Comparison of ENCODE assay signal across 10 mouse cellular contexts in genomic region chr1:75652987-75653573, GRCm38 (mm10).
DNase-seq lines count a peak whose midpoint lies in the region; ATAC-seq lines count a peak whose summit lies in the region.
"Had no signal": no experiment of that assay in that cellular context is flagged by ENCODE, and none has a peak within 500 bp of the region (broad histone marks: within the 10 kb centered on the region; RNA-seq: fewer than 3 reads in every experiment).

No protein-coding gene starts in this region.

- no peak for DNase-seq in forebrain, embryonic 11.5 days (ENCODE audit: low spot score)
- no peak for DNase-seq in forebrain, embryonic 10.5 days (ENCODE audit: extremely low spot score, low spot score)
- DNase-seq in kidney, postnatal 10 days, result no peak
- DNase-seq in neural tube, embryonic 10.5 days (ENCODE audit: extremely low spot score, low spot score), result no peak

- no peak overlapping the region for H3K9ac ChIP-seq in forebrain, embryonic 11.5 days (ENCODE audit: low read length)
- H3K9ac ChIP-seq in kidney, embryonic 14.5 days (ENCODE audit: low read depth, low read length), result no peak overlapping the region
- H3K9ac ChIP-seq in neural tube, embryonic 12.5 days, result no peak overlapping the region
- no peak overlapping the region for H3K9ac ChIP-seq in neural tube, embryonic 13.5 days
- H3K9ac ChIP-seq: limb, embryonic 12.5 days; stomach, embryonic 15.5 days had no signal

- H3K4me1 ChIP-seq in forebrain, embryonic 11.5 days (replicated peaks; ENCODE audit: control insufficient read depth, insufficient read depth, low read length), result no peaks in the 10 kb centered on the region
- H3K4me1 ChIP-seq in forebrain, embryonic 10.5 days, result peaks cover 20% of the 10 kb centered on the region
- H3K4me1 ChIP-seq in kidney, embryonic 14.5 days (ENCODE audit: control insufficient read depth, insufficient read depth, low read length), result no peaks in the 10 kb centered on the region
- peaks cover 7% of the 10 kb centered on the region; the same call in 1 of the 2 replicates for H3K4me1 ChIP-seq in neural tube, embryonic 12.5 days
- peaks cover 14% of the 10 kb centered on the region for H3K4me1 ChIP-seq in neural tube, embryonic 13.5 days (replicated peaks)
- H3K4me1 ChIP-seq: stomach, embryonic 15.5 days had no signal

- 62% methylated on average over 3 of the region's 3 CpGs for WGBS in forebrain, embryonic 11.5 days
- 63% methylated on average over 3 of the region's 3 CpGs for WGBS in forebrain, embryonic 10.5 days
- 65% methylated on average over 3 of the region's 3 CpGs for WGBS in kidney, embryonic 14.5 days
- WGBS in neural tube, embryonic 12.5 days, result 62% methylated on average over 3 of the region's 3 CpGs
- 58% methylated on average over 3 of the region's 3 CpGs for WGBS in neural tube, embryonic 13.5 days

- no peak overlapping the region for H3K4me2 ChIP-seq in forebrain, embryonic 11.5 days (ENCODE audit: low read depth, low read length, severe bottlenecking)
- peak overlapping the region; percentile 33; the same call in 1 of the 2 replicates for H3K4me2 ChIP-seq in kidney, embryonic 14.5 days (replicated peaks; ENCODE audit: low read depth, low read length)
- no peak overlapping the region for H3K4me2 ChIP-seq in neural tube, embryonic 12.5 days (replicated peaks)
- no peak overlapping the region for H3K4me2 ChIP-seq in neural tube, embryonic 13.5 days

- no peaks in the 10 kb centered on the region for H3K9me3 ChIP-seq in forebrain, embryonic 11.5 days (ENCODE audit: control insufficient read depth, low read length)
- no peaks in the 10 kb centered on the region for H3K9me3 ChIP-seq in forebrain, embryonic 10.5 days
- H3K9me3 ChIP-seq in kidney, embryonic 14.5 days (ENCODE audit: control insufficient read depth, low read length), result no peaks in the 10 kb centered on the region
- H3K9me3 ChIP-seq in neural tube, embryonic 12.5 days, result no peaks in the 10 kb centered on the region
- H3K9me3 ChIP-seq in neural tube, embryonic 13.5 days, result no peaks in the 10 kb centered on the region
- H3K9me3 ChIP-seq: limb, embryonic 12.5 days; stomach, embryonic 15.5 days had no signal

- ATAC-seq in forebrain, embryonic 11.5 days (replicated peaks; ENCODE audit: low FRiP score), result peak; percentile 33; the same call in 1 of the 2 replicates
- no peak for ATAC-seq in kidney, embryonic 14.5 days (ENCODE audit: low FRiP score, low TSS enrichment)
- ATAC-seq in neural tube, embryonic 12.5 days (ENCODE audit: low FRiP score, low read depth), result peak; percentile 33; the same call in 1 of the 2 replicates
- ATAC-seq in neural tube, embryonic 13.5 days (ENCODE audit: low read depth), result peak; percentile 51; the same call in 1 of the 2 replicates
- no peak for ATAC-seq in frontal cortex, adult (ENCODE audit: low TSS enrichment)

- H3K36me3 ChIP-seq in forebrain, embryonic 11.5 days (ENCODE audit: control insufficient read depth, insufficient read depth, low read length), result no peaks in the 10 kb centered on the region
- no peaks in the 10 kb centered on the region for H3K36me3 ChIP-seq in forebrain, embryonic 10.5 days (replicated peaks)
- no peaks in the 10 kb centered on the region for H3K36me3 ChIP-seq in kidney, embryonic 14.5 days (ENCODE audit: control insufficient read depth, insufficient read depth, low read length)
- H3K36me3 ChIP-seq in neural tube, embryonic 12.5 days, result no peaks in the 10 kb centered on the region
- H3K36me3 ChIP-seq in neural tube, embryonic 13.5 days, result no peaks in the 10 kb centered on the region
- H3K36me3 ChIP-seq: limb, embryonic 12.5 days; stomach, embryonic 15.5 days had no signal

- H3K27me3 ChIP-seq in forebrain, embryonic 11.5 days (ENCODE audit: control insufficient read depth, insufficient read depth, low read length), result no peaks in the 10 kb centered on the region; the same call in 1 of the 2 replicates
- H3K27me3 ChIP-seq in forebrain, embryonic 10.5 days (ENCODE audit: poor library complexity, severe bottlenecking), result peaks cover 42% of the 10 kb centered on the region
- no peaks in the 10 kb centered on the region for H3K27me3 ChIP-seq in kidney, embryonic 14.5 days (ENCODE audit: control insufficient read depth, insufficient read depth, low read length)
- H3K27me3 ChIP-seq in neural tube, embryonic 12.5 days (replicated peaks), result no peaks in the 10 kb centered on the region
- H3K27me3 ChIP-seq in neural tube, embryonic 13.5 days, result 0 out of 2 replicates have a peak, but pooled peaks cover 5% of the 10 kb centered on the region
- H3K27me3 ChIP-seq: stomach, embryonic 15.5 days had no signal

- H3K4me3 ChIP-seq in forebrain, embryonic 11.5 days (ENCODE audit: low read depth, low read length), result no peak overlapping the region
- H3K4me3 ChIP-seq in forebrain, embryonic 10.5 days, result no peak overlapping the region
- H3K4me3 ChIP-seq in kidney, embryonic 14.5 days (ENCODE audit: low read length), result no peak overlapping the region
- no peak overlapping the region for H3K4me3 ChIP-seq in neural tube, embryonic 12.5 days
- no peak overlapping the region for H3K4me3 ChIP-seq in neural tube, embryonic 13.5 days
- H3K4me3 ChIP-seq: limb, embryonic 12.5 days; stomach, embryonic 15.5 days had no signal

- H3K27ac ChIP-seq in forebrain, embryonic 11.5 days (ENCODE audit: low read depth, low read length), result no peak overlapping the region
- H3K27ac ChIP-seq in forebrain, embryonic 10.5 days, result no peak overlapping the region
- H3K27ac ChIP-seq in kidney, embryonic 14.5 days (ENCODE audit: low read depth, low read length), result no peak overlapping the region
- no peak overlapping the region for H3K27ac ChIP-seq in neural tube, embryonic 12.5 days
- no peak overlapping the region for H3K27ac ChIP-seq in neural tube, embryonic 13.5 days (replicated peaks)
- H3K27ac ChIP-seq: limb, embryonic 12.5 days; stomach, embryonic 15.5 days had no signal

Comparison
In these comparisons a context has a peak if more than half of its experiments do, and no peak if none do; other contexts are left out.
1. ATAC-seq: peak in forebrain, embryonic 11.5 days (single experiment), neural tube, embryonic 12.5 days (single experiment) and neural tube, embryonic 13.5 days (single experiment); none in kidney, embryonic 14.5 days (single experiment) and frontal cortex, adult (single experiment).